Mouse (Mus musculus) 3T3-L1 (cell line): ENCODE measurements at regions not wholly inside any gene's neighbourhood (a gene's known extent, or its start where the extent isn't known, plus 50 kb on each side); places are given as distances from the start of the nearest gene placed in this dataset.
"Not testable (repeated sequence)": the region's sequence is repeated elsewhere in the genome, so short reads cannot be mapped to it uniquely, and the experiment has no call there.

ENCODE experiments used
- DNase-seq: peaks from one replicate; pipeline ENCODE4 v3.0.0-alpha.2; 2015; ENCODE audit warnings: low read depth, low spot score

DNA sequence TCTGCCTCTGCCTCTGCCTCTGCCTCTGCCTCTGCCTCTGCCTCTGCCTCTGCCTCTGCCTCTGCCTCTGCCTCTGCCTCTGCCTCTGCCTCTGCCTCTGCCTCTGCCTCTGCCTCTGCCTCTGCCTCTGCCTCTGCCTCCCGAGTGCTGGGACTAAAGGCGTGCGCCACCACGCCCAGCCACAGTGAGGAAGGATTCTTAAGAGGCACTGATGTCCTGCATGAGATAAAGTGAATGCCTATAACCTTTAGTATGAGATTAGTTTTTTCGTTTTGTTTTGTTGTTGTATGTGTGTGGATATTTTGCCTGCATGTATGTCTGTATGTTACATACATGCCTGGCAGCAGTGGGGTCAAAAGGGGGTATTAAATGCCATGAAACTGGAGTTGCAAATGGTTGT is 63.2 kb downstream of the Hlx start:
- DNase-seq: not testable (repeated sequence)

DNA sequence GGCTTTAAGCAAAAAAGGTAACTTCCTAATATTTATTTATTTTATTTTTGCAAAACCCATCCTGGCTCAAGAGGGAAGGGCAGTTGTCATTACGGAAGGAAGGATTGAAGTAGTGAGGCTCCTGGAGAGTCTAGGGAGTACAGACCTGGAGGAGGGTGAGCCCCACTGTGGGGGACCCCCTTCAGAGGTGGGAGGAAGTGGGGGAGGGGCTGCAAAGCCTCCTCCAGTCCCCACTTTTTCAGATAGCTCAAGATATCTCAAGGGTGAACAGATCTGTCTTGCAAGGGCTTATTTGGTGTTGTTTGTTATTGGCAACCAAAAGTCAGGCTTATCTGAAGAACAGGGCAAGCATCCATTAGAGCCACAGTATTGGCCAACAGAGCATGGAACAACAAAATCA is 64.0 kb downstream of the Hlx start:
- no peak for DNase-seq

DNA sequence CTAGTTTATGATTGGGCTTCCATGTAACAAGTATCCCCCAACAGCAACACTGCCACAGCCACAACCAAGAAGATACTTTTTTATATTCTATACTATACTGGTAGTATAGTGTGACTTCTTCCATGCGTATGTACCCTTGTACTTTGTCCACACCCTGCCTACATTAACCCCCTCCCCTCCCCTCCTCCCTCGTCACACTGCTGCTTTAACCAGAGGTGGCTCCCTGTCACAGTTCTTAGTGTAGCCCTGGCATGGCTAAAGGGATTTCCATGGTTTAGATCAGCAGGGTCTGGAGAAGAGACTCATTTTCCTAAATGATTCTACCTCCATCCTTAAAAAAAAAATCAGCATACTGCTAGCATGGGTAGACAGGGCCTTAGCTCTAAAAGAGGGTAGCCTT is 64.4 kb downstream of the Hlx start:
- no peak for DNase-seq

DNA sequence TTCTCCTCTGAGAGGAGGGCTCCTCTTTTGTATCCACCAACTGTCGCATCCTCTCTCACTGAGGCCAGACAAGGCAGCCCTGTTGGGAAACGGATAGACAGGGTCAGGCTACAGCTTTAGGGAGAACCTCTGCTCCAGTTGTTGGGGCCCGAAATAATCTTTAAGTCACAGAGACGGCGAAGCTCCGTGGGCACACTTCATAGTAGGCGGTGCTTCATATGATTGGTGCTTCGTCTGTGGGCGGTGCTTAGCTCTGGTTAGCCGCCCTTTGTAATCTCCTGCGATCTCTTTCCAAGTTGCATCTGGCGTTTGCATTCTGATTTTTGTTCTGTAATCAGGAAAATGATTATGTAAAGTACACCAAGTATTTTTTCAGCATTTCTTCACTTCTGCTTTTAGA is 67.2 kb downstream of the Hlx start:
- no peak for DNase-seq

- no peak for DNase-seq
These were observed 68.4 kb downstream of the Hlx start for GRCm38 (mm10) chr1:184664098-184664375.

GRCm38 (mm10) chr1:184663300-184664097 is 68.9 kb downstream of the Hlx start:
- DNase-seq: no peak

- peak; percentile 34 for DNase-seq
These were observed 81.8 kb downstream of the Hlx start for GRCm38 (mm10) chr1:184650541-184651105.

- DNase-seq: no peak
These were observed 84.4 kb downstream of the Hlx start for GRCm38 (mm10) chr1:184647920-184648540.

GRCm38 (mm10) chr1:184644767-184645598 is 87.4 kb downstream of the Hlx start:
- no peak for DNase-seq

GRCm38 (mm10) chr1:184630695-184631475 is 101.5 kb downstream of the Hlx start:
- DNase-seq: no peak

- peak; percentile 58 for DNase-seq
These were observed 103.2 kb downstream of the Hlx start for GRCm38 (mm10) chr1:184629194-184629593.

GRCm38 (mm10) chr1:184628566-184629168 is 103.8 kb downstream of the Hlx start:
- DNase-seq: peak; percentile 8

DNA sequence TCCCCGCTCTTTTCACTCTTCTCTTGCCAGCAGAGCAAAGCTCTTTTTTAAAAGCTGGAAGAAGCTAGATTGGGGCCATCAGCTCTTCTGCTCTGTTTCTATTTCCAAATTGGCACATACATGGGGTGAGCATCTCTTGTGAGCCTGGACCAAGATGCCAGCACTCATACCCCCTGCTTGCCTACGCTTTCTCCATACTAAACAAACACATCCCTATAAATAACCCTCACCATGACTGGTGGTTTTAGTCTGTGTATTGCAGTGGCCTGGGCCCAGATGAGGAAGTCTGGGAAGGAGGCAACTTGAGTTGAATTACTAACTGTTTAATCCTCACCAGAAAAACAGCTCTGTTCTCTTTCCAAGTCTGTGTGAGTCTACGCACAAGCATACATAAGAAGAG is 110.0 kb downstream of the Hlx start:
- DNase-seq: no peak

- DNase-seq: no peak
These were observed 110.5 kb downstream of the Hlx start for GRCm38 (mm10) chr1:184621950-184622349.

GRCm38 (mm10) chr1:184617853-184618454 is 114.5 kb downstream of the Hlx start:
- no peak for DNase-seq

DNA sequence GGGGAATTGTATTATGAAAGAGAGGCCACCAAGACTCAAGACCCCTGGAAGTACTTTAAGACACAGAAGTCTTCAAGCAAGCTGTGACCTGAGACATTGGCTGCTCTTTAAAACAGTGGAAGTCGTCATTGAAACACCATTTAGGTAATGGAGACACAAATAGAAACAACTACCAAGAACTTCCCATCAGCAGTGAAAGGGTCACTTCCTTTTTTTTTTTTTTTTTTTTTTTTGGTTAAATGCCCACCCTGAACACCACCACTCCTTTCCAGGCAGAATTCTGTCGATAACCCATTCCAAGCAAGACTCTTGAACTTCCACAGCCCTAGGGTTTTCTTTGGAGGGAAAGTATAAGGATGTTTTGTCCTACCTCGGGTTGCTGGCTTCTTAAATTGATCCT is 116.4 kb downstream of the Hlx start:
- no peak for DNase-seq

- DNase-seq: no peak
These were observed 117.6 kb downstream of the Hlx start for GRCm38 (mm10) chr1:184614699-184615415.

DNA sequence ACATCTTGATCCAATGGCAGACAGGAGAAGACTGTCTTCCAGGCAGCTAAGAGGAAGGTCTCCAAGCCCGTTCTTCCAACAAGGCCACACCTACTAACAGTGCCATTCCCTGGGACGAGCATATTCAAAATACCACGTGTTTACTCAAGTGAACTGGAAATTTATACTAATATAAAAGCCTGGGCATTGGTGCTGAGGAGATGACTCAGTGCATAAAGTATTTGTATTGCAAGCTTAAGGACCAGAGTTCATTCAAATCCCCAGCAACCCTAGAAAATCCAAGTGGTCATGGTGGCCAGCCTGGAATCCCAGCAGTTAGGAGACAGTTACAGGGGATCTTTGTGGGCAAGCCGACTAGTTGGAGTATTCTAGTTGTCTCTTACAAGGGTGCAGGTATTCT is 119.5 kb downstream of the Hlx start:
- DNase-seq: peak; percentile 72

- DNase-seq: no peak
These were observed 123.5 kb downstream of the Hlx start for GRCm38 (mm10) chr1:184608938-184609337.

- DNase-seq: no peak
These were observed 124.1 kb downstream of the Hlx start for GRCm38 (mm10) chr1:184608338-184608737.
